Mouse (Mus musculus) E14TG2a.4 (cell line): ENCODE results near the gene Actn4.

Source experiments
- CTCF ChIP-seq: conservative IDR thresholded peaks from 2 replicates; pipeline ENCODE4 v1.5.1; 2014; ENCODE audit warnings: low read length
- NANOG ChIP-seq: IDR thresholded peaks from 2 replicates; pipeline ENCODE4 v1.6.1; 2014; ENCODE audit warnings: borderline replicate concordance, low read length, mixed read lengths
- POU5F1 ChIP-seq: IDR thresholded peaks from 2 replicates; pipeline ENCODE4 v1.6.1; 2014; ENCODE audit warnings: low read length, borderline replicate concordance

DNA sequence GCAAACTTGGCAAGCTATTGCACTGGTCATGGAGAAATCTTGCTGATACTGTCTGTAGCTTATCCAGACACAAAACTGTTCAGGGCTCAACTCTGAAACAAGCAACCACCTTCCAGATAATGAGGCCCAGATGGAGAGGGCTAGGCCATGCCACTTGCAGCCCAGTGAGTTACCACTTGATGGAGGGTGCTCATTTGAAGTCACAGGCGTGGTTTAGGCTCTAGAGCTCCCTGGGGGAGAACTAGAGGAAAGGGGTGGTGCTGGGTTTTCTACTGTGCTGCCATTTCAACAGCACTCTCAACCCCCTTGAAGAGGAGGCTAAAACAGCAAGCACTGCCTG, 15.9 kb downstream of the Actn4 start:
- TF ChIP-seq CTCF (no peak), POU5F1 (no peak), NANOG (no peak)
